Mouse (Mus musculus): ENCODE measurements at regions not wholly inside any gene's neighbourhood (a gene's known extent, or its start where the extent isn't known, plus 50 kb on each side); places are given as distances from the start of the nearest gene placed in this dataset.

DNA sequence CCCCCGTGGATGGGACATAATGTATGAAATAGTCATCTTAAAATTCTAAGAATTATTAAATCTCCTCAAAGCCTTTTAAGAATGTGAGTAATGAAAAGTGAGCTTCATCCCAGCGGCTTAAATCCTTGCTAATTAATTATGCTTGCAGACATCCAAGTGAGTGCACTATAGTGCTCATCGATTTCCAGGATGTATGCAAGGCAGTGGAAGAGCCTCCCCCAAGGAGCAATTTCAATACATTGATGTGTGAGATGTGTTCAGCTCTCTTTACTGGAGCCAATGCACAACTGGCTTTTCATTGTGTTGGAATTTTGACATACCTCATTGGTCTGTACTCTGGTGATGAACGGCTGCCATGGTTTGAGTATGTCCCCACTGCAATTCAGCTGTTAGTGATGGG lies 231.6 kb downstream of the Med10 start:
- TF ChIP-seq CTCF (IDR thresholded peaks at IDR 0.05; ENCODE audit: extremely low read depth, insufficient read depth, low read length) (no peak), POLR2A (IDR thresholded peaks at IDR 0.05; ENCODE audit: extremely low read depth, insufficient read depth, low read length) (no peak)

All from cortical plate, adult 2 months (tissue).